In the genomic region with DNA sequence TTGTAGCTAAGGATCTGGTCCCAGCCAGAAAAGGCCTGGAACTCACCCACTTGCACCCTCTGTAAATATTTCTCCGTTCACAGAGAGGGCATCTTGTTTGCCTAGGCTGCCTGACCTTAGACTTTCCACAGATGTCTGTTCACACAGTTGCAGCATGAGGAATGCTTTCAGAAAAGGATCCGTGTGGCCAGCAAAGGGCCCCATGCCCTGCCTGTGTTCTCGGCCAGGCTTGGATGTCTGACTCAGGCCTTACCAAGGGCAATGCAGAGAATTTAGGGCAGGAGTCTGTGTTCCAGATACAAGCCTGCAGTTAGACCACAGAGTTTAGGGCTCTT, we compare ENCODE assay signal across 8 mouse cellular contexts. TPM values are rescaled to one million over a fixed set of nuclear protein-coding genes. Genes with fewer than 3 reads are reported as not detected.
A peak's percentile ranks its signal among the peaks of the same experiment; 100 is the strongest.
DNase-seq lines count a peak whose midpoint lies in the region; ATAC-seq and TF ChIP-seq lines count a peak whose summit lies in the region.
"Had no signal": no experiment of that assay in that cellular context is flagged by ENCODE, and none has a peak within 500 bp of the region (broad histone marks: within the 10 kb centered on the region; RNA-seq: fewer than 3 reads in every experiment).

No protein-coding gene starts in this region.

- DNase-seq in heart, adult 9 months (ENCODE audit: low spot score in 2 of 2) = no peak
- DNase-seq in lung, postnatal 36 days = peak; percentile 19
- no peak for DNase-seq in lung, postnatal 25 days (ENCODE audit: low spot score)
- DNase-seq in fibroblast of lung, adult 2 months (ENCODE audit: low read depth) = peak; percentile 77
- DNase-seq in stomach, postnatal 0 days (ENCODE audit: low spot score) = no peak
- no peak for DNase-seq in left cerebral cortex, postnatal 4 days

- ATAC-seq in heart, embryonic 12.5 days (ENCODE audit: insufficient number of reproducible peaks, low FRiP score) = no peak
- ATAC-seq in stomach, postnatal 0 days (ENCODE audit: low FRiP score, low TSS enrichment) = no peak

- H3K36me3 ChIP-seq in heart, embryonic 12.5 days = peaks cover 62% of the 10 kb centered on the region
- H3K36me3 ChIP-seq in stomach, postnatal 0 days (ENCODE audit: control insufficient read depth, insufficient read depth, low read length) = peaks cover 18% of the 10 kb centered on the region; the same call in 1 of the 2 replicates

- WGBS in heart, embryonic 12.5 days = 70% methylated on average over 3 of the region's 3 CpGs
- WGBS in stomach, postnatal 0 days = 64% methylated on average over 3 of the region's 3 CpGs

- no peaks in the 10 kb centered on the region for H3K9me3 ChIP-seq in heart, embryonic 12.5 days (replicated peaks)
- no peaks in the 10 kb centered on the region for H3K9me3 ChIP-seq in stomach, postnatal 0 days (ENCODE audit: control insufficient read depth, low read length)

- no peak overlapping the region for H3K9ac ChIP-seq in heart, embryonic 12.5 days
- no peak overlapping the region for H3K9ac ChIP-seq in stomach, postnatal 0 days (ENCODE audit: low read length)

- H3K4me1 ChIP-seq in heart, embryonic 12.5 days (replicated peaks) = peaks cover 38% of the 10 kb centered on the region
- no peaks in the 10 kb centered on the region for H3K4me1 ChIP-seq in stomach, postnatal 0 days (replicated peaks; ENCODE audit: control insufficient read depth, insufficient read depth)

- H3K4me2 ChIP-seq in heart, embryonic 12.5 days = no peak overlapping the region
- no peak overlapping the region for H3K4me2 ChIP-seq in stomach, postnatal 0 days (replicated peaks; ENCODE audit: low read depth)

- no peak for TF ChIP-seq EP300 in stomach, postnatal 0 days (optimal IDR thresholded peaks at IDR 0.05)

- H3K27ac ChIP-seq in heart, embryonic 12.5 days (ENCODE audit: poor library complexity, severe bottlenecking) = peak overlapping the region; percentile 24; the same call in 1 of the 2 replicates
- H3K27ac ChIP-seq in stomach, postnatal 0 days (replicated peaks) = peak overlapping the region; percentile 63

- H3K27me3 ChIP-seq in heart, embryonic 12.5 days (replicated peaks) = no peaks in the 10 kb centered on the region
- H3K27me3 ChIP-seq in stomach, postnatal 0 days (ENCODE audit: control insufficient read depth, insufficient read depth, low read length) = no peaks in the 10 kb centered on the region

- no peak overlapping the region for H3K4me3 ChIP-seq in heart, embryonic 12.5 days
- H3K4me3 ChIP-seq in stomach, postnatal 0 days (ENCODE audit: low read depth, low read length) = no peak overlapping the region

- TF ChIP-seq CTCF in stomach, postnatal 0 days (IDR thresholded peaks at IDR 0.05; ENCODE audit: low read depth) = no peak

- intact Hi-C loops in left cerebral cortex, postnatal 4 days (cut with DNase I) = no loop called here

RNA-seq across cellular contexts. Expression of a gene that starts 13.3 kb away (rescaled TPM):
- not detected in 2 replicates for polyA plus RNA-seq in heart, embryonic 12.5 days (2016; fragmentation: Nextera tagmentation; extraction: Ambion mirVana)
- polyA plus RNA-seq in stomach, postnatal 0 days (2015; fragmentation: Nextera tagmentation; extraction: Ambion mirVana) = not detected in 2 replicates
- total RNA-seq in left cerebral cortex, postnatal 4 days (2021) = not detected
- polyA plus RNA-seq: gonadal fat pad, adult 2 months had no signal

RNA-seq across cellular contexts. Expression of a gene that starts 50.6 kb away (rescaled TPM):
- 0.04 TPM in 1 of 2 replicates, not detected in the other for polyA plus RNA-seq in heart, embryonic 12.5 days (2016; fragmentation: Nextera tagmentation; extraction: Ambion mirVana)
- 3.7 and 3.8 TPM in 2 replicates for polyA plus RNA-seq in stomach, postnatal 0 days (2015; fragmentation: Nextera tagmentation; extraction: Ambion mirVana)
- under 1 TPM in 1 of 2 experiments, not detected in 1; 0.06 TPM for total RNA-seq in left cerebral cortex, postnatal 4 days (2021)

RNA-seq across cellular contexts. Expression of a gene that starts 58.9 kb away (rescaled TPM):
- 9.9 and 10.1 TPM in 2 replicates for polyA plus RNA-seq in heart, embryonic 12.5 days (2016; fragmentation: Nextera tagmentation; extraction: Ambion mirVana)
- 90.2 and 91.7 TPM in 2 replicates for polyA plus RNA-seq in stomach, postnatal 0 days (2015; fragmentation: Nextera tagmentation; extraction: Ambion mirVana)
- total RNA-seq in left cerebral cortex, postnatal 4 days (2021) = 10 to 100 TPM; 25.5 to 27.3 TPM

Comparison
In these comparisons a context has a peak if more than half of its experiments do, and no peak if none do; other contexts are left out.
1. DNase-seq: peak in lung, postnatal 36 days (single experiment) and fibroblast of lung, adult 2 months (single experiment); none in heart, adult 9 months (0 of 2), lung, postnatal 25 days (single experiment), stomach, postnatal 0 days (single experiment) and left cerebral cortex, postnatal 4 days (single experiment).